Mouse (Mus musculus) heart, postnatal 25 days (tissue): ENCODE data around the gene Fut1. TPM values are rescaled to one million over a fixed set of nuclear protein-coding genes. Genes with fewer than 3 reads are reported as not detected.

Experiments
- DNase-seq: peaks from one replicate; pipeline ENCODE4 v3.0.0; 2022; ENCODE audit warnings: low spot score
- intact Hi-C: fragments of 180-260 bp; cut with DNase I; formaldehyde crosslinking; loops from one replicate; pipeline ENCODE4 v1.15.1; 2025
- total RNA-seq, 2 experiments: library from RNA; stranded (reverse); gene quantifications; 2 replicates each; pipeline ENCODE4 v1.2.3; 2021

The Fut1 gene
- total RNA-seq, 2 experiments from 2014 or later = not detected

DNA sequence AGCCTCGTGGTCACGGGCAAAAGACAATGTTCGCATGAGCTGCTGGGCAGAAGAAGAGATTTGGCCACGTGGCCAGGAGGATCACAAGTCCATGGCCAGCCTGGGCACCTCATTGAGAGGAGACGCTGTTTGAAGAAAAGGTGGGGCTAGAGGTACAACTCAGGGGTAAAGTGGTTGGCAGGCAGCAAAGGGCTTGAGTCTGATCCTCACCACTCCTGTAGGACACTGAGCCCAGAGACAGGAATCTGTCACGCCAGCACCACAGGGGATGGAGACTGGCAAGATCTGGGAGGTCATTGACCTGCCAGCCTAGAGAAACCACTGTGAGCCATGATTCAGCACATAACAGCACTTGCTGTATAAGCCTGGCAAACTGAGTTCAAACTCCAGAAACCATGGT lies 19.6 kb upstream of the Fut1 start:
- intact Hi-C loops = no loop called here
- DNase-seq = no peak

- intact Hi-C loops = no loop called here
- DNase-seq = no peak
These were observed 17.9 kb upstream of the Fut1 start for GRCm38 (mm10) chr7:45598960-45599879.

DNA sequence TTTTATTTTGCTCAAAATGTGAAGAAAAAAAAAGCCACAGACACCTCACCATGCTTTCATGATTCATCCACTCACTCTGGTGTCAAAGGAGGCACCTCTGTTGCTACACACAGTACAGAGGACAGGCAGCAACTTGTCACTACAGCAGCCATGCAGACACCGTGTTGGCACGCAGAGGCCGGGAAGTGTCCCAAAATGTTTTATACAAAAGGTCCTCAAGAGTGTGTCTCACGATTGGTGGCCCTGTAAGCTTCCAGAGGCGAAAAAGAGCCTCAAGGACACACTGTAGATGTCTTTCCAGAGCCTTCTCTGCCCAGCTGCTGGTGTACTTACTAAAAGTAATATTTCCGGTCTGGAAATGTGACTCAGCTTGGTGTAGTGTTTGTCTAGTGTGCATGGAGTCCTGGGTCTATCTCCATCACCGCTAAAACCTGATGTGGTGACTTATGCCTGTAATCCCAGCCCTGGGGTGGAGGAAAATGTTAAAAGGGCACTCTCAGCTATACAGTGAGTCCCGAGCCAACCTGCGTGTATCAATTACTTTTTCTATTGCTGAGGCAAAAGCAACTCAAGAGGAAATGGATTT lies 11.3 kb upstream of the Fut1 start:
- DNase-seq = no peak
- intact Hi-C loops = no loop called here

- DNase-seq = no peak
- intact Hi-C loops = no loop called here
These were observed 7.6 kb upstream of the Fut1 start for GRCm38 (mm10) chr7:45609511-45609910.

DNA sequence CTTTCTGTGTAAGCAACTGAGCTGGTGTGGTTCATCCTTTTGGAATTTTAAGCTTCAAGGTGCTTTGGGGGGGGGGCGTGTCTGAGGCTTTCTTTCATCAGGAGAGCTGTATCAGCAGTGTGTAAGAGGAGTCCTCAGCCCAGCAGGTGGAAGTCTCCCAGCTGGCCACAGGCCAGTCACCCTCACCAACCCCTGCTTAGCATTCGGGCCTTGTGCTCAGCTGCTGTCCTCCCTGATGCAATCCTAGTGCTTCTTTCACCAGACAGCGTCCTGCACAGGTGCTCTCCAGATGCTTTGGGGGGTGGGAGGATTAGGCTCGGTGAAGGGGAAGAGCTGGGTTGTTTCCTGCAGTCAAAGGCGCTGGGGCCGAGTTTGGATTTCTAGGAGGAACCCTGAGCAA lies 812 bp upstream of the Fut1 start:
- no peak for DNase-seq
- intact Hi-C loops = no loop called here

DNA sequence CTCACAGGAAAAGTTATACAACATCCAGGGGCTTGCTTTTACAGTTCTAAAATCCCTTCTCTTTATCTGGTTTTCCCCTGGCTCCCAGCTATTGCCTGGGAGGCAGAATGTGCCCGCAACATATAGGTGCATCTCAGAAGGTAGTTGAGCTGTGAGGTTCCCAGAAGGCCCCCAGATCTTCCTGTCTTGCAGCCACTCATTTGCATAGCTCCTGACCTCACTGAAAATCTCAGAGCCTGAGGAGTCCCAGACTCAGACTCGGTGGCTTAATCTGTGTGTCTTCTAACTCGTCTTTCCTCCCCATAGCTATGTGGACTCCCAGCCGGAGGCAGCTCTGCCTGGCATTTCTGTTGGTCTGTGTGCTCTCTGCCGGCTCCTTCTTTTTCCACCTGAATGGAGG lies 1.2 kb downstream of the Fut1 start:
- intact Hi-C loops = no loop called here
- no peak for DNase-seq

GRCm38 (mm10) chr7:45619592-45619991 lies 2.5 kb downstream of the Fut1 start:
- no peak for DNase-seq
- intact Hi-C loops = no loop called here

- intact Hi-C loops = no loop called here
- DNase-seq = no peak
These were observed 4.4 kb downstream of the Fut1 start, which contains the start of gene Izumo1 for GRCm38 (mm10) chr7:45621443-45621842. Gene Izumo1 (plus strand): TSS chr7:45621811.

DNA sequence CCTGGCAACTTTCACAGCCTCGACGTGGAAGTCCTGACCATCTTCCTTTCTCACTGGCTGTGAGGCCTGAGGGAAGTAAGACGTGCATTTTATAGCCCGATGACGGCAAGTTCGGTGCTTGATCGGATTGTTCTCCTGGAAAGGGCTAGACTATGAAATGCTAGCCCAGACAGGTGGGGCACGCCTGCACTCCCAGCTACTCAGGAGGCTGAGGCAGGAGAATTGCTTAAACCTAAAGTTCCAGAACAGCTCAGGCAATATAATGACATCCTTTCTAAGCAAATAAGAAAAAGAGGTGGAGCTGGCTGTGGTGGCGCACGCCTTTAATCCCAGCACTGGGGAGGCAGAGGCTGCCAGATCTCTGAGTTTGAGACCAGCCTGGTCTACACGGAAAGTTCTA lies 6.4 kb downstream of the Fut1 start:
- DNase-seq = no peak
- intact Hi-C loops = no loop called here

DNA sequence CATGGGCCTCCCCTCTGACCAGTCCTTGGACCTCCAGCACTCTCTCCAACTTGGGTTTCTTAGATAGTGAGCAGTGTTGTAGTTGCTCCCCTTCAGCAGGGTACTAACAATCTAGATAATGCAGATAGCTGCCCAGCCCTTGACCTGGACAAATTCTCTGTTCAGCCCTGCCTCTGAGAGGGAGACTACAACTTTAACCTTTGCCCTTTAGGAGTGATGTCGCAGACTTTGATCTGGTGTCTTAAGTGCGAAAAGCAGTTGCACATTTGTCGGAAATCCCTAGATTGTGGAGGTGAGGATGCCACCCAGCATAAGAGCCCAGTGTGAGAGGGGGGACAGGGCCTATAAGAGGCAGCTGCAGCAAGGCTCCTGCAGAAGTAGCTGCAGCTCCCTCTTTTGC lies 7.6 kb downstream of the Fut1 start:
- intact Hi-C loops = no loop called here
- no peak for DNase-seq

DNA sequence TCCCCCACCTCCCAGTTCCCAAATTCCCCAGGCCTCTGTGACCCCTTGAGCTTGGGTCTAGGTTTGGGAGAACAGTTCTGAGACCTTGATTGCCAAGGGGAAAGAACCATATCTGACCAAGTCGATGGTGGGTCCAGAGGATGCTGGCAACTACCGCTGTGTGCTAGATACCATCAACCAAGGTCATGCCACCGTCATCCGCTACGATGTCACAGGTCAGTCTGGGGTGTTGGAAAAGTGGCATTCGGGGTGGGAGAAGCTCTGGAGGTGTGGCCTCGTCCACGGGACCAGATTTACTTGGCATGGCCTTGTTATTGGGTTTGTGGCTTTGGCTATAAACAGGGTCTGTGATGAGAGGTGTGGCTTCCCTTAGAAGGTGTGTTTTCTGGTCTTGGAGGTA lies 8.4 kb downstream of the Fut1 start:
- no peak for DNase-seq
- intact Hi-C loops = no loop called here

- DNase-seq = no peak
- intact Hi-C loops = no loop called here
These were observed 9.5 kb downstream of the Fut1 start for GRCm38 (mm10) chr7:45626571-45627076.

- intact Hi-C loops = no loop called here
- peak; percentile 68 for DNase-seq
These were observed 10.2 kb downstream of the Fut1 start, which contains the start of gene Rasip1 for GRCm38 (mm10) chr7:45627261-45627660. Gene Rasip1 (plus strand): TSS chr7:45627488.

GRCm38 (mm10) chr7:45628364-45629294 lies 11.5 kb downstream of the Fut1 start:
- peak; percentile 78 for DNase-seq
- intact Hi-C loops = loop anchor here (2.0 kb wide), 1 partner anchor 54 kb away; no protein-coding TSS in a partner anchor

GRCm38 (mm10) chr7:45630064-45630907 lies 13.2 kb downstream of the Fut1 start:
- no peak for DNase-seq
- intact Hi-C loops = loop anchor here (2.0 kb wide), 1 partner anchor 19 kb away; no protein-coding TSS in a partner anchor

DNA sequence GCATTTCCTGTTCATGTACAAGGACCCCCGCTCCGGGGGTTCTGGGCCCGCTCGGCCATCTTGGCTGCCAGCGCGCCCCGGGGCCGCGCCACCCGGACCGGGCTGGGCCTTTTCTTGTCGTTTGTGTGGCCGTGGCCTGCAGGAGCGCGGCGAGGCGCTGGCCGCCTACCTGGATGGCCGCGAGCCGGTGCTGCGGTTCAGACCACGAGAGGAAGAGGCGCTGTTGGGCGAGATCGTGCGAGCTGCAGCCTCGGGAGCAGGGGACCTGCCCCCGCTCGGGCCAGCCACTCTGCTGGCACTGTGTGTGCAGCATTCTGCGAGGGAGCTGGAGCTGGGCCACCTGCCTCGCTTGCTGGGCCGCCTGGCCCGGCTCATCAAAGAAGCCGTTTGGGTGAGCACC lies 15.4 kb downstream of the Fut1 start:
- intact Hi-C loops = no loop called here

DNA sequence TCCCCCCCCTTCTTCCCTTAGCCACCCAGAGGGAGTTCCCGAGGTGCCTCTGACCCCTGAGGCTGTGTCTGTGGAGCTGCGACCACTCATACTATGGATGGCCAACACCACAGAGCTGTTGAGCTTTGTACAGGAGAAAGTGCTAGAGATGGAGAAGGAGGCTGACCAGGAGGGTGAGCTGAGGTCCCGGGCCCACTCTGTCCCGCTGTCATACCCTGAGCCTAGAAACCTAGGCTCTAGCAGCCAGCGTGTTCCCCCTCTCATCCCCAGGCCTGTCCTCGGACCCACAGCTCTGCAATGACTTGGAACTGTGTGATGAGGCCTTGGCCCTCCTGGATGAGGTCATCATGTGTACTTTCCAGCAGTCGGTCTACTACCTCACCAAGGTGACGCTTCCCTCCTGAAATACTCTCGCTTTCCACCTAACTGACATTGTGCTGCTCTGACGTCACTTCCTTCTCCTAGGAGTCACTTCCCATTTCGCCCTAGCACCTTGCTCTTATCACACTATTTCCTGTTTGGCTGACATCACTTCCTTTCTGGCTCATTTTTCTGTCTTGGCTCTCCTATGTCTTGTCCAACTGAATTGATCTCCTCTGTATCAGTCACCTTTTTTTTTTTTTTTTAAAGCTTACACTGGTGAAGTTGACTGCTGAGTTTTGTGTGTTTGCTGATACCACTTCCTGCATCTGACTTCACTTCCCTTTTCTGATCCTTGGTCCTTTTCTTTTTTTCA lies 18.0 kb downstream of the Fut1 start:
- no peak for DNase-seq
- intact Hi-C loops = no loop called here

More for the DNA sequence above, 15.4 kb downstream of the Fut1 start:
- no peak for DNase-seq
